Mouse (Mus musculus) cerebellum, adult 9-10 months (tissue): Measurements from ENCODE around the gene Olfr624.
"Not testable (repeated sequence)": the region's sequence is repeated elsewhere in the genome, so short reads cannot be mapped to it uniquely, and the experiment has no call there.

Experiments
- DNase-seq: peaks from one replicate; pipeline ENCODE4 v3.0.0; 2022

The Olfr624 gene

GRCm38 (mm10) chr7:103671091-103671490 is at the start of gene Olfr624:
Gene Olfr624 (minus strand): TSS chr7:103671191.
- no peak for DNase-seq

- not testable (repeated sequence) for DNase-seq
Observed at GRCm38 (mm10) chr7:103716398-103716797, 45.4 kb upstream of the Olfr624 start.

- DNase-seq = no peak
Observed at GRCm38 (mm10) chr7:103714371-103714770, 43.4 kb upstream of the Olfr624 start, which contains the start of gene Olfr243. Gene Olfr243 (plus strand): TSS chr7:103714671.

- no peak for DNase-seq
Observed at GRCm38 (mm10) chr7:103712024-103712423, 41.0 kb upstream of the Olfr624 start.

GRCm38 (mm10) chr7:103699469-103699868 is 28.5 kb upstream of the Olfr624 start:
- DNase-seq = no peak

GRCm38 (mm10) chr7:103682420-103682819 is 11.4 kb upstream of the Olfr624 start, which contains the start of gene Olfr625-ps1:
Gene Olfr625-ps1 (plus strand): TSS chr7:103682720.
- no peak for DNase-seq

- DNase-seq = no peak
Observed at GRCm38 (mm10) chr7:103663598-103663997, 7.4 kb downstream of the Olfr624 start, which contains the start of gene Olfr623. Gene Olfr623 (minus strand): TSS chr7:103663698.

GRCm38 (mm10) chr7:103644070-103644469 is 26.9 kb downstream of the Olfr624 start:
- DNase-seq = no peak

- no peak for DNase-seq
Observed at GRCm38 (mm10) chr7:103642602-103643001, 28.4 kb downstream of the Olfr624 start, which contains the start of gene Olfr622. Gene Olfr622 (minus strand): TSS chr7:103642702.

- DNase-seq = no peak
Observed at GRCm38 (mm10) chr7:103636795-103637194, 34.2 kb downstream of the Olfr624 start.
